Mouse (Mus musculus): Measurements from ENCODE around the gene Lyar. TPM values are rescaled to one million over a fixed set of nuclear protein-coding genes. Genes with fewer than 3 reads are reported as not detected.

Lyar gene
- polyA plus RNA-seq, 1 experiment from 2014 or later: 47.7 TPM

Other genes with a start within 250 kb of the Lyar start
- gene Stx18, start 181.7 kb upstream of the Lyar start, polyA plus RNA-seq (2015; fragmentation: Nextera tagmentation; extraction: Ambion mirVana): 38.6 and 39.1 TPM in 2 replicates
- 1,360 and 1,459 TPM in 2 replicates for gene Nsg1, start 60.6 kb upstream of the Lyar start, polyA plus RNA-seq (2015; fragmentation: Nextera tagmentation; extraction: Ambion mirVana)
- 23.5 and 26.9 TPM in 2 replicates for gene Zbtb49, start within 50 bp of the Lyar start, polyA plus RNA-seq (2015; fragmentation: Nextera tagmentation; extraction: Ambion mirVana)
- 88.5 and 94.4 TPM in 2 replicates for gene Tmem128, start 39.7 kb downstream of the Lyar start, polyA plus RNA-seq (2015; fragmentation: Nextera tagmentation; extraction: Ambion mirVana)
- not detected in 2 replicates for gene Otop1, start 55.5 kb downstream of the Lyar start, polyA plus RNA-seq (2015; fragmentation: Nextera tagmentation; extraction: Ambion mirVana)
- gene Drd5, start 98.9 kb downstream of the Lyar start, polyA plus RNA-seq (2015; fragmentation: Nextera tagmentation; extraction: Ambion mirVana): 0.27 and 0.34 TPM in 2 replicates